Mouse (Mus musculus): ENCODE measurements at regions not wholly inside any gene's neighbourhood (a gene's known extent, or its start where the extent isn't known, plus 50 kb on each side); places are given as distances from the start of the nearest gene placed in this dataset.

DNA sequence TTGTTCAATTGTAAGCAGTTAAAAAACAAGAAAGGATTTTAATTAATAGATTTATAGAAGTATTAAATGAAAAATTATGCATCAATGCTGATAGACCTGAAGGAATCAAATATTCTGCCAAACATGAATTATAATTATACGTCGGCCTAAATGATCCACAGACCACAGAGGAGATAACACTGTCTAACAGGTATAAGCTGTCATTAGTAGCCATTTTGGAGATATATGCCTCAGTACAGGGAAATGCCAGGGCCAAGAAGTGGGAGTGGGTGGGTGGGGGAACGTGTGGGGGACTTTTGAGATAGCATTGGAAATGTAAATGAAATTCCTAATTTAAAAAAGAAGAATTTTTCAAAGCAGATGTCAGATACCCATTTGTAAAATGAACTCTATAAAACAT lies 430.3 kb downstream of the Nsun3 start:
- H3K27ac ChIP-seq = no peak overlapping the region
- ATAC-seq (ENCODE audit: insufficient read depth) = no peak
- no peak for TF ChIP-seq EP300 (IDR thresholded peaks at IDR 0.05; ENCODE audit: low read depth)
- TF ChIP-seq CTCF (IDR thresholded peaks at IDR 0.05; ENCODE audit: low read depth) = no peak
- no peak overlapping the region for H3K4me3 ChIP-seq (ENCODE audit: insufficient read depth in 1 of 2, low read depth in 2 of 2, low read length in 2 of 2)
- 63% methylated on average over 3 of the region's 3 CpGs for whole genome bisulfite sequencing (ENCODE audit: insufficient replicate concordance)
- H3K4me1 ChIP-seq (replicated peaks; ENCODE audit: control insufficient read depth in 2 of 2, insufficient read depth in 2 of 2, low read length in 1 of 2) = no peaks in the 10 kb centered on the region
- DNase-seq (ENCODE audit: low read depth in 3 of 3, low spot score in 3 of 3) = no peak
- no peaks in the 10 kb centered on the region for H3K9me3 ChIP-seq (ENCODE audit: control insufficient read depth, low read length)
- no peaks in the 10 kb centered on the region for H3K36me3 ChIP-seq (replicated peaks; ENCODE audit: control insufficient read depth, insufficient read depth, low read depth)
- H3K4me2 ChIP-seq (ENCODE audit: low read depth) = no peak overlapping the region
- no peak overlapping the region for H3K9ac ChIP-seq (replicated peaks)
- H3K27me3 ChIP-seq (ENCODE audit: control insufficient read depth, insufficient read depth, low read length) = no peaks in the 10 kb centered on the region

DNA sequence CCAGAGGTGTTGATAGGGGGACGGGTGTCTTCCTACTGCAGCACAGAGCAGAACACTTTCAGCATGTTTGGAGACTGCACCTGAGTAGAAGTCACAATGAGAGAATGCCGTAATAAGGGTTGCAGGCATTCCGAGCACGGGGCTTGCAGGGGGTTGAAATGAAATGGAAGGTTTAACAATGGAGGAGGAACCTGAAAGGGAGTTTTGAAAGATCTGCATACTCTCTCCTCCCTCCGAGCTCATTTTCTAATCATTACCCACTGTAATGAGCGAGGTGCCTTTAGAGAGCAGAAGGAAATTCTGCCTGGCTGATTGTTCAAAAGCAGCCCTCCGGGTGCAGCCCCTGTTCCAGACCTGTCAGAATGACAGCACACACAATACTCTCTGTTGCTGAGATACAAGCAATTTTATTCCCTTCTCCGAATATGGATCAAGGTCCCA lies 430.8 kb downstream of the Nsun3 start:
- H3K4me3 ChIP-seq (ENCODE audit: insufficient read depth in 1 of 2, low read depth in 2 of 2, low read length in 2 of 2) = no peak overlapping the region
- ATAC-seq (ENCODE audit: insufficient read depth) (no peak), DNase-seq (ENCODE audit: low read depth in 3 of 3, low spot score in 3 of 3) (no peak)
- H3K4me2 ChIP-seq (ENCODE audit: low read depth) = no peak overlapping the region
- no peaks in the 10 kb centered on the region for H3K9me3 ChIP-seq (ENCODE audit: control insufficient read depth, low read length)
- no peak for TF ChIP-seq CTCF (IDR thresholded peaks at IDR 0.05; ENCODE audit: low read depth)
- TF ChIP-seq EP300 (IDR thresholded peaks at IDR 0.05; ENCODE audit: low read depth) = no peak
- no peaks in the 10 kb centered on the region for H3K27me3 ChIP-seq (ENCODE audit: control insufficient read depth, insufficient read depth, low read length)
- 51% methylated on average over 8 of the region's 8 CpGs for WGBS (ENCODE audit: insufficient replicate concordance)
- no peaks in the 10 kb centered on the region for H3K4me1 ChIP-seq (replicated peaks; ENCODE audit: control insufficient read depth in 2 of 2, insufficient read depth in 2 of 2, low read length in 1 of 2)
- no peak overlapping the region for H3K27ac ChIP-seq
- H3K36me3 ChIP-seq (replicated peaks; ENCODE audit: control insufficient read depth, insufficient read depth, low read depth) = no peaks in the 10 kb centered on the region
- no peak overlapping the region for H3K9ac ChIP-seq (replicated peaks)

DNA sequence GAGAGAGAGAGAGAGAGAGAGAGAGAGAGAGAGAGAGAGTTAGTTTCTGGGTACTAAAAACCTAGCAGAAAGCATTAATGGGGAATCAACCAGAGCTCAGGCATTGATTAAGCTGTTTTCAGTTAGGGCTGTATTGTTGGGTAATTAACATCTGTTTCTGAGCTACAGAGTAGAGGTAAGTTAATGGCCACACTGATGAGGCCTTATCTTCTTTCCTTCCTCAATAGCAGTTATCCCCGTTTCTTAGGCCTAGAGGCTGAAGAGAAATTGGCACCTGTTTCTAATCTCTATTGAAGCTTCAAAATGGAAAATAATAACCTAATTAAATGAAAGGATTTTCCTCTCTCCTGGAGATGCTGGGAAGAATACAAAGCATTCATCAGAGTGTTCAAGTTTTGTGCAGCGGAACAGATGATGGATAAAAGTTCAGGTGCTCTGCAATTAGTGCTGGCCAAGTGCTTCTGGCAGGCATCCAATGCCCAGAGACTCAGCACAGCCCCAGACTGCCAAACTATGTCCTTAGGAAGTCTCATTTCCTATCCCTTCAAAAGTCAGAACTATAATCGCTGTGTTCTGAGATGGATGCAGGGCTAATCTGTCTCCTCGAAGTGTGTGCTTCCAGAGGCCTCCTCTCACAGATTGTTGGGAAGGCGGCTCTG lies 459.1 kb downstream of the Nsun3 start:
- Histone ChIP-seq H3K36me3 (replicated peaks; ENCODE audit: control insufficient read depth, insufficient read depth, low read depth) (no peaks in the 10 kb centered on the region), H3K27me3 (ENCODE audit: control insufficient read depth, insufficient read depth, low read length) (no peaks in the 10 kb centered on the region), H3K9ac (replicated peaks) (no peak overlapping the region), H3K4me2 (ENCODE audit: low read depth) (no peak overlapping the region), H3K4me1 (replicated peaks; ENCODE audit: control insufficient read depth in 2 of 2, insufficient read depth in 2 of 2, low read length in 1 of 2) (no peaks in the 10 kb centered on the region), H3K27ac (no peak overlapping the region), H3K9me3 (ENCODE audit: control insufficient read depth, low read length) (no peaks in the 10 kb centered on the region), H3K4me3 (ENCODE audit: insufficient read depth in 1 of 2, low read depth in 2 of 2, low read length in 2 of 2) (no peak overlapping the region)
- no peak for TF ChIP-seq EP300 (IDR thresholded peaks at IDR 0.05; ENCODE audit: low read depth)
- TF ChIP-seq CTCF (IDR thresholded peaks at IDR 0.05; ENCODE audit: low read depth) = no peak
- no peak for DNase-seq (ENCODE audit: low read depth in 3 of 3, low spot score in 3 of 3)
- ATAC-seq (ENCODE audit: insufficient read depth) = no peak
- WGBS (ENCODE audit: insufficient replicate concordance) = 54% methylated on average over 5 of the region's 5 CpGs

DNA sequence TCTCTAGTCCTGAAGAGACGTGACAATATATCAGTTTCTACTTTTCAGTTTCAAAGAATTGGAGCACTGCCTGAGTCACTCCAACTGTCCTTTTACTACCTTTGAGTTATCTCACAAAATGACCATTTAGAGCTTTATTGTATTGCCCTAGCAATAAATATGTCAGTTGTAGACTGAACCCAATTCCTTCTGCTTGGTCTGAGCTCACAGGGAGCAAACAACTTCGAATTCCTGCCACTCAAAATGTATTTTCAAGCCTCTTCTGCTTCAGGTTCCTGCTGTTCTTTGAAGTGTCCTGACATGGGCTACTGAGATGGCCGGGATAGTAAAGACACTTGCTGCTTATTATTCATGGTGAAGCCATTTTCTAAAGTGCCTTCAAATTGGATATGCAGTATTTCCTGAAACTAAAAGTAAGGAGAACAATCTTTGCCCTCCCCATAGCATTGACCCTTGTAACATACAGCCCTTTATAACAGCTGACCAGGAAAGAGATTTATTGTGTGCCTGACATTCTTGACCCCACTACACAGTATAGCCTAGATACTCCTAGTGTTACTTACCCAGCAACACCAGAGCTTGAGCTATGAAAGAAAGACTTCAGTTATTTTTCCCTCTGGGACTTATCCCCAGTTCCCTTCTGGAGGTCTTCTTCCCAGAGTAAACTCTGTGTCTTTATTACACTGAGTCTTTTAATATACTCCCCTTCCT lies 460.9 kb downstream of the Nsun3 start:
- Histone ChIP-seq H3K4me1 (replicated peaks; ENCODE audit: control insufficient read depth in 2 of 2, insufficient read depth in 2 of 2, low read length in 1 of 2) (no peaks in the 10 kb centered on the region), H3K27me3 (ENCODE audit: control insufficient read depth, insufficient read depth, low read length) (no peaks in the 10 kb centered on the region), H3K9ac (replicated peaks) (no peak overlapping the region), H3K4me2 (ENCODE audit: low read depth) (no peak overlapping the region), H3K9me3 (ENCODE audit: control insufficient read depth, low read length) (no peaks in the 10 kb centered on the region), H3K27ac (no peak overlapping the region), H3K36me3 (replicated peaks; ENCODE audit: control insufficient read depth, insufficient read depth, low read depth) (no peaks in the 10 kb centered on the region), H3K4me3 (ENCODE audit: insufficient read depth in 1 of 2, low read depth in 2 of 2, low read length in 2 of 2) (no peak overlapping the region)
- no peak for ATAC-seq (ENCODE audit: insufficient read depth)
- TF ChIP-seq CTCF (IDR thresholded peaks at IDR 0.05; ENCODE audit: low read depth) (no peak), EP300 (IDR thresholded peaks at IDR 0.05; ENCODE audit: low read depth) (no peak)
- WGBS (ENCODE audit: insufficient replicate concordance) = 28% methylated on average over 3 of the region's 3 CpGs
- no peak for DNase-seq (ENCODE audit: low read depth in 3 of 3, low spot score in 3 of 3)

DNA sequence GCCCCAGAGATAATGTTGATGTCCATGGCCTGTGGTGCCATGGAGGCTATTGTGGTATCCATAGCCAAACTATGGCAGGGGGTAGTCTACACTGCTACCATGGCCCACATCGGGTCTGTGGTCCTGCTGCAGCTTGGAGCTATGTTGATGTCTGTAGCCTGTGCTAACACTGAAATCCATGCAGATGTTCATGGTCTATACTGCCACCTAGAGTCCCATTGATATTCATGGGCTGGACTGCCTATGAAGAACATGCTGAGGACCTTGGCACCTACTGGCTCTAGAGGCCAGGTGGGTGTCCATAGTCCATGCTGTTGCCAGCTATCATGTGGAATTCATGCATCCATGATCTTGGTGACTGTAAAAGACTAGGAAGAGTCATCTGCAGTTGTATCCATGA lies 463.8 kb downstream of the Nsun3 start:
- 33% methylated on average over 1 of the region's 1 CpGs for WGBS (ENCODE audit: insufficient replicate concordance)

More for the DNA sequence above, 463.8 kb downstream of the Nsun3 start:
- no peak overlapping the region for H3K27ac ChIP-seq
- no peak overlapping the region for H3K4me3 ChIP-seq (ENCODE audit: insufficient read depth in 1 of 2, low read depth in 2 of 2, low read length in 2 of 2)
- no peak for TF ChIP-seq CTCF (IDR thresholded peaks at IDR 0.05; ENCODE audit: low read depth)
- H3K27me3 ChIP-seq (ENCODE audit: control insufficient read depth, insufficient read depth, low read length) = no peaks in the 10 kb centered on the region
- no peaks in the 10 kb centered on the region for H3K36me3 ChIP-seq (replicated peaks; ENCODE audit: control insufficient read depth, insufficient read depth, low read depth)
- H3K9ac ChIP-seq (replicated peaks) = no peak overlapping the region
- ATAC-seq (ENCODE audit: insufficient read depth) (no peak), DNase-seq (ENCODE audit: low read depth in 3 of 3, low spot score in 3 of 3) (no peak)
- no peak overlapping the region for H3K4me2 ChIP-seq (ENCODE audit: low read depth)
- no peaks in the 10 kb centered on the region for H3K4me1 ChIP-seq (replicated peaks; ENCODE audit: control insufficient read depth in 2 of 2, insufficient read depth in 2 of 2, low read length in 1 of 2)
- H3K9me3 ChIP-seq (ENCODE audit: control insufficient read depth, low read length) = no peaks in the 10 kb centered on the region
